Mouse (Mus musculus) erythroblast, embryonic 14.5 days (primary cell): ENCODE measurements at regions not wholly inside any gene's neighbourhood (a gene's known extent, or its start where the extent isn't known, plus 50 kb on each side); places are given as distances from the start of the nearest gene placed in this dataset.

Experiments
- GATA1 ChIP-seq: IDR thresholded peaks from 2 replicates; pipeline ENCODE4 v1.6.1; 2012; ENCODE audit warnings: low read length, inconsistent platforms, mixed read lengths
- TAL1 ChIP-seq: IDR thresholded peaks from 3 replicates; pipeline ENCODE4 v1.6.1; 2012; ENCODE audit warnings: low read length, inconsistent platforms, mixed read lengths

- TF ChIP-seq TAL1 = no peak
- no peak for TF ChIP-seq GATA1
Observed at GRCm38 (mm10) chr11:111747262-111747946, 681.4 kb downstream of the Kcnj2 start.
